In genomic region chr19:55138506-55138905, GRCm38 (mm10) we compare ENCODE assay signal across 23 mouse cellular contexts. TPM values are rescaled to one million over a fixed set of nuclear protein-coding genes. Genes with fewer than 3 reads are reported as not detected.
A peak's percentile ranks its signal among the peaks of the same experiment; 100 is the strongest.
DNase-seq lines count a peak whose midpoint lies in the region; ATAC-seq and TF ChIP-seq lines count a peak whose summit lies in the region.
"Had no signal": no experiment of that assay in that cellular context is flagged by ENCODE, and none has a peak within 500 bp of the region (broad histone marks: within the 10 kb centered on the region; RNA-seq: fewer than 3 reads in every experiment).

No protein-coding gene starts in this region.

- peak overlapping the region; percentile 58; the same call in 1 of the 2 replicates for H3K27ac ChIP-seq in liver, adult 2 months (replicated peaks; ENCODE audit: insufficient read depth, low read depth, low read length)
- H3K27ac ChIP-seq in liver, embryonic 11.5 days (ENCODE audit: low read depth, low read length): no peak overlapping the region
- peak overlapping the region; percentile 80 for H3K27ac ChIP-seq in kidney, adult 2 months (ENCODE audit: insufficient read depth, low read depth, low read length)
- H3K27ac ChIP-seq in thymus, adult 2 months (ENCODE audit: control insufficient read depth, insufficient read depth, low read length): no peak overlapping the region
- H3K27ac ChIP-seq: forebrain, embryonic 13.5 days; heart, embryonic 13.5 days; layer of hippocampus, adult 2 months; liver, embryonic 13.5 days; neural tube, embryonic 15.5 days had no signal

- TF ChIP-seq POLR2A in liver, adult 2 months (IDR thresholded peaks at IDR 0.05; ENCODE audit: extremely low read depth, insufficient read depth, low read length): no peak
- TF ChIP-seq POLR2A in kidney, adult 2 months (IDR thresholded peaks at IDR 0.05; ENCODE audit: low read depth, low read length): no peak
- TF ChIP-seq POLR2A in thymus, adult 2 months (IDR thresholded peaks at IDR 0.05; ENCODE audit: control insufficient read depth, extremely low read depth, insufficient read depth, low read length, poor library complexity): no peak

- H3K36me3 ChIP-seq in liver, adult 2 months (ENCODE audit: control insufficient read depth, insufficient read depth, low read length): no peaks in the 10 kb centered on the region
- no peaks in the 10 kb centered on the region for H3K36me3 ChIP-seq in liver, embryonic 11.5 days (ENCODE audit: control insufficient read depth, insufficient read depth, low read length)
- H3K36me3 ChIP-seq in kidney, adult 2 months (ENCODE audit: control insufficient read depth, insufficient read depth, low read length): no peaks in the 10 kb centered on the region
- no peaks in the 10 kb centered on the region for H3K36me3 ChIP-seq in thymus, adult 2 months (ENCODE audit: control insufficient read depth, insufficient read depth, low read length)
- H3K36me3 ChIP-seq: embryonic facial prominence, embryonic 10.5 days; heart, embryonic 13.5 days; liver, embryonic 13.5 days; neural tube, embryonic 15.5 days had no signal

- TF ChIP-seq CTCF in liver, adult 2 months (IDR thresholded peaks at IDR 0.05; ENCODE audit: low read depth, low read length): no peak
- TF ChIP-seq CTCF in kidney, adult 2 months (conservative IDR thresholded peaks at IDR 0.05; ENCODE audit: insufficient read depth, insufficient read length, low read depth, low read length): no peak
- TF ChIP-seq CTCF in thymus, adult 2 months (IDR thresholded peaks at IDR 0.05; ENCODE audit: borderline replicate concordance, control insufficient read depth, extremely low read depth, insufficient read depth, low read length, poor library complexity): no peak

- H3K4me2 ChIP-seq in liver, embryonic 11.5 days: no peak overlapping the region
- H3K4me2 ChIP-seq: forebrain, embryonic 13.5 days; heart, embryonic 13.5 days; liver, embryonic 13.5 days; midbrain, embryonic 11.5 days; neural tube, embryonic 15.5 days had no signal

- no peak overlapping the region for H3K4me3 ChIP-seq in liver, adult 2 months (ENCODE audit: insufficient read depth, low read depth, low read length)
- H3K4me3 ChIP-seq in liver, embryonic 11.5 days (ENCODE audit: low read depth, low read length): no peak overlapping the region
- no peak overlapping the region for H3K4me3 ChIP-seq in kidney, adult 2 months (ENCODE audit: insufficient read depth, low read depth, low read length)
- no peak overlapping the region for H3K4me3 ChIP-seq in thymus, adult 2 months (ENCODE audit: control insufficient read depth, insufficient read depth, low read length)
- H3K4me3 ChIP-seq: embryonic facial prominence, embryonic 10.5 days; forebrain, embryonic 13.5 days; heart, embryonic 13.5 days; layer of hippocampus, adult 2 months; liver, embryonic 13.5 days; neural tube, embryonic 15.5 days had no signal

- peaks cover 15% of the 10 kb centered on the region for H3K4me1 ChIP-seq in liver, adult 2 months (ENCODE audit: control insufficient read depth, insufficient read depth, low read length)
- no peaks in the 10 kb centered on the region for H3K4me1 ChIP-seq in liver, embryonic 11.5 days (replicated peaks; ENCODE audit: control insufficient read depth, insufficient read depth, low read length)
- peaks cover 46% of the 10 kb centered on the region for H3K4me1 ChIP-seq in kidney, adult 2 months (ENCODE audit: control insufficient read depth, insufficient read depth, low read length)
- H3K4me1 ChIP-seq in thymus, adult 2 months (replicated peaks; ENCODE audit: control insufficient read depth, insufficient read depth, low read length): no peaks in the 10 kb centered on the region

- H3K27me3 ChIP-seq in liver, adult 2 months (ENCODE audit: control insufficient read depth, insufficient read depth, low read length): no peaks in the 10 kb centered on the region
- H3K27me3 ChIP-seq in liver, embryonic 11.5 days (replicated peaks; ENCODE audit: control insufficient read depth, insufficient read depth, low read length): no peaks in the 10 kb centered on the region
- H3K27me3 ChIP-seq in kidney, adult 2 months (replicated peaks; ENCODE audit: control insufficient read depth, insufficient read depth, low read length): no peaks in the 10 kb centered on the region
- H3K27me3 ChIP-seq in thymus, adult 2 months (ENCODE audit: control insufficient read depth, insufficient read depth, low read length): no peaks in the 10 kb centered on the region
- H3K27me3 ChIP-seq: forebrain, embryonic 13.5 days; heart, embryonic 13.5 days; liver, embryonic 13.5 days; neural tube, embryonic 15.5 days had no signal

- DNase-seq in liver, adult 2 months (ENCODE audit: extremely low read depth, low read depth, low spot score): peak; percentile 65
- DNase-seq in liver, embryonic 11.5 days (ENCODE audit: low spot score): no peak
- DNase-seq in testis, postnatal 10 days (ENCODE audit: low spot score): peak; percentile 58
- DNase-seq in testis, postnatal 14 days (ENCODE audit: low spot score): no peak
- peak; percentile 88 for DNase-seq in kidney, adult 2 months
- no peak for DNase-seq in spleen, adult 18-20 months
- DNase-seq in thymus, adult 2 months: no peak
- DNase-seq in thymus, postnatal 25 days: no peak
- DNase-seq: cerebellum, adult 2 months; gastrocnemius, postnatal 36 days; heart, postnatal 36 days; liver, embryonic 13.5 days; right cerebral cortex, adult 18-20 months had no signal

- no peaks in the 10 kb centered on the region for H3K79me2 ChIP-seq in liver, adult 2 months (ENCODE audit: control insufficient read depth, insufficient read depth, low read length)

- no peak overlapping the region for H3K9ac ChIP-seq in liver, adult 2 months (ENCODE audit: low read depth, low read length)
- H3K9ac ChIP-seq in liver, embryonic 11.5 days (ENCODE audit: low read depth, low read length): no peak overlapping the region
- H3K9ac ChIP-seq: forebrain, embryonic 13.5 days; heart, embryonic 13.5 days; liver, embryonic 13.5 days; neural tube, embryonic 15.5 days had no signal

- WGBS in liver, adult 2 months: 68% methylated on average over 7 of the region's 7 CpGs
- 82% methylated on average over 7 of the region's 7 CpGs for WGBS in liver, embryonic 11.5 days
- WGBS in kidney, adult 2 months: 47% methylated on average over 7 of the region's 7 CpGs
- WGBS in thymus, adult 2 months: 78% methylated on average over 7 of the region's 7 CpGs

- no peaks in the 10 kb centered on the region for H3K9me3 ChIP-seq in liver, embryonic 11.5 days (ENCODE audit: control insufficient read depth, low read length)
- H3K9me3 ChIP-seq: embryonic facial prominence, embryonic 10.5 days; forebrain, embryonic 13.5 days; heart, embryonic 13.5 days; liver, embryonic 13.5 days; neural tube, embryonic 15.5 days had no signal

- no peak for ATAC-seq in liver, embryonic 11.5 days (replicated peaks; ENCODE audit: low FRiP score)

RNA-seq across cellular contexts. Expression of gene Gpam, which starts 11.5 kb away (rescaled TPM):
- total RNA-seq in liver, adult 2 months (2014; rRNA removed): 261 and 274 TPM in 2 replicates
- 90.2 and 102 TPM in 2 replicates for polyA plus RNA-seq in liver, adult 2 months (2012; rRNA removed)
- polyA plus RNA-seq in liver, embryonic 11.5 days (2014; fragmentation: Nextera tagmentation; extraction: Ambion mirVana): 36.3 and 42.2 TPM in 2 replicates
- 56.6 and 60.7 TPM in 2 replicates for polyA plus RNA-seq in kidney, adult 2 months (2012; rRNA removed)
- polyA plus RNA-seq in thymus, adult 2 months (2012; rRNA removed): 20.0 and 24.1 TPM in 2 replicates

RNA-seq across cellular contexts. Expression of gene Tectb, which starts 42.0 kb away (rescaled TPM):
- total RNA-seq in liver, adult 2 months (2014; rRNA removed): 0.18 and 0.20 TPM in 2 replicates
- 0.07 TPM in 1 of 2 replicates, not detected in the other for polyA plus RNA-seq in liver, adult 2 months (2012; rRNA removed)
- not detected in 2 replicates for polyA plus RNA-seq in liver, embryonic 11.5 days (2014; fragmentation: Nextera tagmentation; extraction: Ambion mirVana)
- polyA plus RNA-seq in kidney, adult 2 months (2012; rRNA removed): 0.04 and 0.09 TPM in 2 replicates
- polyA plus RNA-seq in thymus, adult 2 months (2012; rRNA removed): 0.12 and 0.15 TPM in 2 replicates
- total RNA-seq: left cerebral cortex, postnatal 4 days had no signal
- polyA plus RNA-seq: C2C12; embryonic facial prominence, embryonic 10.5 days; heart, embryonic 13.5 days; intestine, embryonic 14.5 days; liver, embryonic 13.5 days; neural tube, embryonic 15.5 days; small intestine, adult 2 months had no signal

Comparison
In these comparisons a context has a peak if more than half of its experiments do, and no peak if none do; other contexts are left out.
1. DNase-seq: peak in liver, adult 2 months (single experiment), testis, postnatal 10 days (single experiment) and kidney, adult 2 months (single experiment); none in liver, embryonic 11.5 days (single experiment), testis, postnatal 14 days (single experiment), spleen, adult 18-20 months (0 of 2), thymus, adult 2 months (single experiment) and thymus, postnatal 25 days (single experiment).
2. H3K27ac ChIP-seq: peak in liver, adult 2 months (single experiment) and kidney, adult 2 months (single experiment); none in liver, embryonic 11.5 days (single experiment) and thymus, adult 2 months (single experiment).